Mouse (Mus musculus) right cerebral cortex, postnatal 10 days (tissue): ENCODE data around the gene A730049H05Rik.
A peak's percentile ranks its signal among the peaks of the same experiment; 100 is the strongest.

Experiments
- DNase-seq, 2 experiments: peaks; one replicate each; pipeline ENCODE4 v3.0.0; 2021; ENCODE audit warnings: low spot score in 2 of 2

A730049H05Rik gene

DNA sequence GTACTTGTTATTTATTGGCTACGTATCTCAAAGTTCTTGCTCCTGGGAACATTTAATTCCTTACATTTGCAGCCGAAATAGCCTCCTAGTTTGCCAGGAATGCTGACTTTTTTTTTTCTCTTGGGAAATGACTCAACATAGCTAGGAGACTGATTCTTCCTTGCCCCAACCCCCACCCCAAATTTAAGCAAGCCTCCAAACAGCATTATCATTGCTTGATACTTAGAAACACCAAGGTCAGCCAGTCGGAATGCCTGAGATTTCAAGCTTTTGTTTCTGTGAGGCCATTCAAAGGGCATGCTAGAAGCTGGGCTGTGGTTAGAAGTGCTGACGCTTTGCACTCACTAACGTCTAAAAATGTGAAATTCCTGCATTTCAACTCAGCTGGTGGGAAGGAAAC lies 11.1 kb downstream of the A730049H05Rik start:
- DNase-seq = no peak

DNA sequence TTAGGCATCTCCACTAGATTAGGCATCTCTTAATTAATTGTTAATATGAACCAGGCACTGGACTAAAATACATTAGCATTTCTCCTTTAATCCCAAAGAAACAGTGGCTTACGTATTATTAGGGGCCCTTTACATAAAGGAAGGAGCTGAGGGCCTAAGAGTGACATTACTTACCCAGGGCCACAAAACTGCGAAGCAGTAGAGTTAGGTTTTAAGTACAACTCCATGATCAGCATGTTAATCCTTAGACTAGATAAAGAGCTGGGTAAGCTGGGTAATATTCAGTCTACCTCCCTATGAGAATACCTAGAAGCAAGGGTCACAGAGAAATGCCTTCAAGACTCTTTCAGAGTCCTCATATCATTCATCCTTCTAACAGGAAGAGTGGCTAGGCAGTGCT lies 12.9 kb downstream of the A730049H05Rik start:
- DNase-seq = no peak

DNA sequence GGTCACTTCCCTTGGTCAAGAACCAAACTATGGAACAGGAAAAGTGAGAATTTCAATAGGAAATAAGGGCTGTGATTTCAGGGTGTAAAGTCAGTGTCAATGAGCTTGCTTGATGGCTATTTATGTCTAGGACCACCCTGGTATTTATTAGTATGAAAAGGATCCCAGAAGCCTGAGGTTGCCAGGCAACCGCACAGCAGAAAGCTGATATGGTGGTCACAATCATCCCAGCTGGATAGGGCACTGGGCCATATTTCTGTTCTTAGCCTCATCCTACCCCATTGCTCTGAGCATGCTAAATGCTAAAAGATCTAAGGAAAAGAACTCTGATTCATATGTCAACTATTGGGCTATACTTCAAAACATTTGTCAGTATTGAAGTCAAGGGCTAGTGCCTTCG lies 14.8 kb downstream of the A730049H05Rik start:
- DNase-seq = no peak

- DNase-seq = no peak
Observed at GRCm38 (mm10) chr6:92842000-92842399, 25.7 kb downstream of the A730049H05Rik start.

- no peak for DNase-seq
Observed at GRCm38 (mm10) chr6:92843474-92843873, 27.2 kb downstream of the A730049H05Rik start.

DNA sequence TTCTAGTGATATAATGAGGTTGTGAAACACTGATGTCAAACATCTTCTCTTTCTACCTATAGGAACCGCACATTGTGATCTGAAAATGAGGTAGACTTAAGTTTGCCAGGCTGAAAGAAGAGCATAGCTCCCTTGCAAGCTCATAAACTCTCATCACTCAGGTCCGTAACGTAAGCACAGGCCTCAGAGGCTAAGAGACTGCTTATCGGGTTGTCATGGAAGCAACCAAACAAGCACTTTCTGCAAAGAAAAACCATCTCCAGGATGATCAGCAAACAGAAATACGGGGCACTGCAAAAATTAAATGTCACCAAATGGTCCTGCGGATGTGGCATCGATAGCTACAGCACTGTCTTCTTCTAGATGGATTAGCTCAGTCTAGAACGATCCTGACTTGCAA lies 29.6 kb downstream of the A730049H05Rik start:
- no peak for DNase-seq

- DNase-seq = no peak
Observed at GRCm38 (mm10) chr6:92846614-92847013, 30.3 kb downstream of the A730049H05Rik start.

GRCm38 (mm10) chr6:92849208-92849607 lies 32.9 kb downstream of the A730049H05Rik start:
- no peak for DNase-seq

DNA sequence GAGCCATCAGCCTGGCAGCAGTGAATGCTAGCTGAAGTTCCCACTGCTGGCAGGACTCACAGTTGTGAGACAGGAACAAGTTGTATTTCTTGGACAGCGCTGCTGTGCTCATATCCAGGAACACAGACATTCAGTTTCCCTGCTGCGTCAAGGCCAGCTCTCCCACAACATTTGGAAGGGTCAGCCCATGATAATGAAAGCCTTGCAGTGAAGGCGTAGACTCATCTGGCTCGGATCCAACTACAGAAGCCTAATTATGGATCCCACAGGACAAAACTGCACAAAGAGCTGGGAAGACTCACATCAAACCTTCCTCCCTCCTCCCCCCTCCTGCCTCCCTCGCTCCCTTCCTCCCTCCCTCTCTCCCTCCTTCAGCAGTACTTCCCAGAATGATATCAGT lies 34.0 kb downstream of the A730049H05Rik start:
- DNase-seq = peak; percentile 83 to 89

- DNase-seq = no peak
Observed at GRCm38 (mm10) chr6:92854873-92855272, 38.6 kb downstream of the A730049H05Rik start.

GRCm38 (mm10) chr6:92857761-92858160 lies 41.5 kb downstream of the A730049H05Rik start:
- DNase-seq = no peak

GRCm38 (mm10) chr6:92858721-92859510 lies 42.6 kb downstream of the A730049H05Rik start:
- DNase-seq = no peak

DNA sequence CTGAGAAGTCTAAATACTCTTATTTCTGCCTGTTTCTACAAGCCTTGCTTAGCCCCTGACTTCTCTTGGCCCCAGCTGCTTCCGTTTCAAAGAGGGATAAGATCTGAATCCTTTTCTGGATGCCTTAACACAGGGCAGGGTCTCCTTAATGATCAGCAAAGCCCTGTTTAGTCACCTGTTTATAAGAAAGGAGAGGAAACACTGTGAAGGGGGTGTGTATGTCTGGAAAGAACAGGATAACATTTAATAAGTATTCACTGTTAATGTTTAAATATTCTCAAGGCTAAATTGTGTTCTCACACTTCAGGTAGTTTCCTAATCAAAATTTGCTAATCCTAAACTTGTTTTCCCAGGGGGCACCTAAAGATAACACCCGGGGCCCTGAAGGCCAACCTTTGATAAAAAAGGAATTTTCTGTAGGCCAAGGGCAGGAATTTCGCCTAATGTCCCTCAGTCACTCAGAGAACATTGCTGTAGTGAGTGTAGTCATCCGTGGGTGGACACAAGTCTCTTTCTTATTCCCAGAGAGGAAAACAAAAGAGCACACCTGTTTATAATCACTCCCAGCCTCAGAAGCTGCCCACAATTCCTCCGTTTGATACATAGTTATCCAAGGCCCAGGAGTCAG lies 44.1 kb downstream of the A730049H05Rik start:
- DNase-seq = no peak

GRCm38 (mm10) chr6:92862599-92862998 lies 46.3 kb downstream of the A730049H05Rik start:
- no peak for DNase-seq

DNA sequence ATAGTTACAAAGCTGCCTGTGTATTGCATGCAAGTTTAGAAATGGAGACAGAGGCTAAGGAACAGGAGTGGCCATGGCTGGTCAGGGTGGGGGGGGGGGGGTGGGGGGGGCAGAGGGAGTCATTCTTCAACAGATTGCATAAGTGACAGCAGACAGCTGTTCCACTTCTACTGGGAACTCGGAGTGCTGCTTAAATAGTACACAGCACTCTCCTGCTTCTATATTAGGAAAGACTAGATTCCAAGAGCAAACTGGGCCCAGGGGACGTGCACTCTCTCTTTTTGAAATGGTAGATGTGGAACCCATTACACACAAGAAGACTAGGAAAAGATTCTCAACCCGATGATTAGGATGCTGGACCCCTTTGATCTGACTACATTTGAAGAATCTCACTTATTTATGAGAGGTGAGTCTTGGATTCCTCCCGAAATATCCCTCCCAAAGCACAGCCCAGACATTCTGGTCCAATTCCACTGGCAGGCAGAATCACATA lies 52.9 kb downstream of the A730049H05Rik start, which contains the start of gene Gm15737:
Gene Gm15737, plus strand, starts transcription at position 269 of the 493 bp plus-strand sequence.
- no peak for DNase-seq

- DNase-seq = no peak
Observed at GRCm38 (mm10) chr6:92869582-92870219, 53.4 kb downstream of the A730049H05Rik start.

DNA sequence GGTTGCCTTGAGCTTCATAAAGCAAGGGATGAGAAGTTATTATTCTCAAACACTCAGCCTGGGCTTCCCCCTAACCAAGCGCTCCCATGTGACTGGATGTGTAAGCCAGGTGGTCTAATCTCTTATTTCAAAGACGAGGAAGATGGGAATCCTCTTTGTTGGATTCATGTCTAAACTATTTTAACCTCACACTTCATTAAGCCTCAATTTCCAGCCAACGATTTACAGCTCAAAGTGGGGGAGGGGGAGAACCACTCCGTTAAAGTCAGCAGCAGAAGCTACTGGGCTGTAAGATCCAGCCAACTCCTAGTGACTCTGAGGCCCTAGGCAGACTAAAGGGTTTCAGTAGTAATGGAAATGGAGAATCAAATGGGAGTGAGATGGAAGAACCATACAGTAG lies 55.5 kb downstream of the A730049H05Rik start:
- no peak for DNase-seq

GRCm38 (mm10) chr6:92872766-92873165 lies 56.5 kb downstream of the A730049H05Rik start:
- DNase-seq = no peak

DNA sequence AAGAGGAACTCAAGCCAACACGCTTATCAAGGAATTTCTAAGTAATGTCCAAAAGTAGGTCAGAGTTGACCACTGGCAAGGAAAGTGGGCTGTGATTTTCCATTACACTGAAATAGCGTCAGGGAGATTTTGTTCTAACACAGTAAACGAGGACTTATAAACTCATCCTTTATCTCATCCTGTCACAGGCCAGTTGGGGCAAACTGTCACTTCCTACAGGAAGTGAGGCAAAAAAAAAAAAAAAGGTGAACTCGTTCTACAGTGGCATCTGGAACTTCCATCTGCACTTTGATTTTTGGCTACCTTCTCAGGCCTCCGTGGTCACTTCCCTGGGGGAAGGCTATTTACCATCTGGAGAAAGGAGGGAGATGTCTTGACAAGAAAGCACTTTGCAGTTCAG lies 58.6 kb downstream of the A730049H05Rik start:
- no peak for DNase-seq

DNA sequence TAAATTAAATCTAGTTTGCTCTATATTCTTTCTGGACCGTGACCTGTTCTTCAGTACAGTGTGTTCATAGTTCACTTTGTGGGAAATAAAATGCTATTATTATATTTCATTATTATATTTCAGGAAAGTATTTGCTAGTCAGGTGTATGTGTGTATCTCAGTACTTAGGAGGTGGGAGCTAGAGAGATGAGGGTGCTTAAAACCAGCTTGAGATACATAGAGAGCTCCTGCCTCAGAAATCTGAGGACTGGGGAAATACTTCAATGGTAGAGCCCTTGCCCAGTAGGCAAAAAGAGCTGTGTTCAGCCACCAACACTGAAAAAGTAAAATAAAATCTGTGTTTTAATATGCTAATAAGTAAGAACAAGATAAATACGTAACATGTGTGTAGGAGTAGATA lies 59.1 kb downstream of the A730049H05Rik start:
- no peak for DNase-seq

GRCm38 (mm10) chr6:92876121-92876520 lies 59.8 kb downstream of the A730049H05Rik start:
- no peak for DNase-seq

GRCm38 (mm10) chr6:92877236-92877635 lies 61.0 kb downstream of the A730049H05Rik start:
- DNase-seq = no peak

DNA sequence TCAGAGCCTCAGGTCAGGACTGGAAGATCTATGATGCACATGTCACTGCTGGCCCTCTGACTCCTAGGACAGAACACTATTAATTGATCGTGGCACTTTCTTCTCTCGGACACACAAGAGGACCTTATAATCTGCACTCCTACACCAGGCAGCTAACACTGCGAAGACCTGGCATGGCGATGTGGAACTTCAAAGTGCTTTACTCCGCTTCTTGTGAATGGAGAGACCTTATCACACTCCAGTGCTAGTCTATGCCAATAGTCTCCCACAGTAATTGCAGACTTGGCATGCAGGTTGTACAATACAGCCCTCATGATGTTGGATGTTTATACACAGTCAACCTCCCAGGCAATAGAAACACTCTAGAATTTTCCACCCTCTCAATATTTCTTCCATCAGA lies 62.5 kb downstream of the A730049H05Rik start:
- no peak for DNase-seq
